Mouse (Mus musculus): ENCODE results near the gene Nrxn2. TPM values are rescaled to one million over a fixed set of nuclear protein-coding genes. Genes with fewer than 3 reads are reported as not detected.
A peak's percentile ranks its signal among the peaks of the same experiment; 100 is the strongest.

Gene Nrxn2
- polyA plus RNA-seq (2014; fragmentation: Nextera tagmentation; extraction: Ambion mirVana) = 0.12 and 0.66 TPM in 2 replicates

DNA sequence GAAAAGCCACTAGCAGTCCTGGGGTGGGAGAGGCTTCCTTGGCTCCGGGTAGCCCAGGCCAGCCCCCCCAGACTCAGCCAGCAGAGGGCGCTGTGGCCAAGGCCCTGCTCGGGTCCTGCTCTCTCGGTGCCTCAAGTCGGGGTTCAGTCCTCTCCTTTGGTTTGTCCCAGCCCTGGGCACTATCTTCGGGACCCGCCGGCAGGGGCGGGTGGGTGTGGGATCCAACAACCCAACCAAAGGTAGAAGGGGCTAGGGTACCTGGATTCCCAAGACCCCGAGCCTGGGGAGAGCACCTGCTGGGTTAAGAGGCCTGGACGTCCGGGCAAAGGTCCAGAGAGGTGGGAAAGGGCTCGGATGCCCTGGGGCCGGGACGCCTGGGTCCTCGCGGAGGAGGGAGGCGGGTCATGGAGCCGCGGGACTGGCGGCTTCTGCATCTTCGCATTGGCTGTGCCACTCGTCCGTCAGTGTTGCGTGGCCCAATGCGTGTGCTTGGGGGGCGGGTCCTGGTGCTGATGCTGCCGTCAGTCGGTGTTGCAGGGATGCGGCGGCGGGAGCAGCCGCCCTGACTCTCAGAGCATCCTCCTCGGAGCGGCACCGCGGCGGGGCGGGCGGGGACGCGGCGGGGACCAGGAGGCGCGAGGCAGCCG is at the start of gene Nrxn2:
Gene Nrxn2 (plus strand): TSS at position 499 of the 647 bp plus-strand sequence.
- 0 out of 2 replicates have a peak, but pooled peaks have one; percentile 48 for ATAC-seq (ENCODE audit: insufficient number of reproducible peaks, insufficient read depth, low FRiP score, low read depth)
- Histone ChIP-seq H3K27me3 (ENCODE audit: control insufficient read depth, insufficient read depth, low read length) (peaks cover 68% of the 10 kb centered on the region), H3K4me3 (ENCODE audit: control insufficient read depth in 1 of 2, insufficient read depth in 1 of 2, low read depth in 1 of 2, low read length in 2 of 2) (peak within 1 kb of the TSS; percentile 41 to 51), H3K4me2 (ENCODE audit: low read length) (peak within 1 kb of the TSS; percentile 90), H3K36me3 (ENCODE audit: control insufficient read depth, insufficient read depth, low read length) (no peaks in the 10 kb centered on the region), H3K27ac (replicated peaks in 1 of 2; ENCODE audit: control insufficient read depth in 1 of 2, insufficient read depth in 1 of 2, low read depth in 2 of 2, low read length in 2 of 2) (no peak within 1 kb of the TSS), H3K9me3 (ENCODE audit: control insufficient read depth, low read length) (no peaks in the 10 kb centered on the region), H3K9ac (ENCODE audit: low read length) (peak within 1 kb of the TSS; percentile 38; the same call in 1 of the 2 replicates), H3K4me1 (ENCODE audit: control insufficient read depth in 2 of 2, insufficient read depth in 2 of 2, low read length in 2 of 2) (peaks cover 5 to 18% of the 10 kb centered on the region in 2 experiments; a peak in 3 of 4 replicates)
- under 1% methylated on average over 45 of the region's 46 CpGs for WGBS

- Histone ChIP-seq H3K4me1 (ENCODE audit: control insufficient read depth in 2 of 2, insufficient read depth in 2 of 2, low read length in 2 of 2) (peaks cover 4 to 19% of the 10 kb centered on the region in 2 experiments), H3K36me3 (ENCODE audit: control insufficient read depth, insufficient read depth, low read length) (peaks cover 100% of the 10 kb centered on the region), H3K27ac (replicated peaks in 1 of 2; ENCODE audit: control insufficient read depth in 1 of 2, insufficient read depth in 1 of 2, low read depth in 2 of 2, low read length in 2 of 2) (no peak overlapping the region), H3K4me2 (ENCODE audit: low read length) (no peak overlapping the region), H3K27me3 (ENCODE audit: control insufficient read depth, insufficient read depth, low read length) (no peaks in the 10 kb centered on the region), H3K9ac (ENCODE audit: low read length) (no peak overlapping the region), H3K9me3 (ENCODE audit: control insufficient read depth, low read length) (no peaks in the 10 kb centered on the region), H3K4me3 (ENCODE audit: control insufficient read depth in 1 of 2, insufficient read depth in 1 of 2, low read depth in 1 of 2, low read length in 2 of 2) (no peak overlapping the region)
- ATAC-seq (ENCODE audit: insufficient number of reproducible peaks, insufficient read depth, low FRiP score, low read depth) = no peak
- WGBS = 87% methylated on average over 2 of the region's 2 CpGs
These were observed 48.4 kb upstream of the Nrxn2 start for GRCm38 (mm10) chr19:6370175-6370574.

GRCm38 (mm10) chr19:6372433-6372832 is 46.1 kb upstream of the Nrxn2 start:
- Histone ChIP-seq H3K9ac (ENCODE audit: low read length) (no peak overlapping the region), H3K4me1 (ENCODE audit: control insufficient read depth in 2 of 2, insufficient read depth in 2 of 2, low read length in 2 of 2) (peaks cover 4 to 13% of the 10 kb centered on the region in 2 experiments), H3K4me3 (ENCODE audit: control insufficient read depth in 1 of 2, insufficient read depth in 1 of 2, low read depth in 1 of 2, low read length in 2 of 2) (no peak overlapping the region), H3K36me3 (ENCODE audit: control insufficient read depth, insufficient read depth, low read length) (peaks cover 100% of the 10 kb centered on the region), H3K27me3 (ENCODE audit: control insufficient read depth, insufficient read depth, low read length) (no peaks in the 10 kb centered on the region), H3K27ac (replicated peaks in 1 of 2; ENCODE audit: control insufficient read depth in 1 of 2, insufficient read depth in 1 of 2, low read depth in 2 of 2, low read length in 2 of 2) (no peak overlapping the region), H3K9me3 (ENCODE audit: control insufficient read depth, low read length) (no peaks in the 10 kb centered on the region), H3K4me2 (ENCODE audit: low read length) (no peak overlapping the region)
- no peak for ATAC-seq (ENCODE audit: insufficient number of reproducible peaks, insufficient read depth, low FRiP score, low read depth)
- WGBS = 82% methylated on average over 3 of the region's 3 CpGs

- Histone ChIP-seq H3K27me3 (ENCODE audit: control insufficient read depth, insufficient read depth, low read length) (no peaks in the 10 kb centered on the region), H3K4me1 (ENCODE audit: control insufficient read depth in 2 of 2, insufficient read depth in 2 of 2, low read length in 2 of 2) (peaks cover 6 to 19% of the 10 kb centered on the region in 2 experiments), H3K9me3 (ENCODE audit: control insufficient read depth, low read length) (no peaks in the 10 kb centered on the region), H3K36me3 (ENCODE audit: control insufficient read depth, insufficient read depth, low read length) (peaks cover 100% of the 10 kb centered on the region), H3K4me2 (ENCODE audit: low read length) (no peak overlapping the region), H3K9ac (ENCODE audit: low read length) (0 out of 2 replicates have a peak overlapping the region, but pooled peaks have one; percentile 23), H3K27ac (replicated peaks in 1 of 2; ENCODE audit: control insufficient read depth in 1 of 2, insufficient read depth in 1 of 2, low read depth in 2 of 2, low read length in 2 of 2) (peak overlapping the region in 1 of 2 experiments; percentile 44; a peak in 2 of 4 replicates), H3K4me3 (ENCODE audit: control insufficient read depth in 1 of 2, insufficient read depth in 1 of 2, low read depth in 1 of 2, low read length in 2 of 2) (no peak overlapping the region)
- WGBS = 63% methylated on average over 12 of the region's 12 CpGs
- ATAC-seq (ENCODE audit: insufficient number of reproducible peaks, insufficient read depth, low FRiP score, low read depth) = no peak
These were observed 44.8 kb upstream of the Nrxn2 start for GRCm38 (mm10) chr19:6373539-6374400.

DNA sequence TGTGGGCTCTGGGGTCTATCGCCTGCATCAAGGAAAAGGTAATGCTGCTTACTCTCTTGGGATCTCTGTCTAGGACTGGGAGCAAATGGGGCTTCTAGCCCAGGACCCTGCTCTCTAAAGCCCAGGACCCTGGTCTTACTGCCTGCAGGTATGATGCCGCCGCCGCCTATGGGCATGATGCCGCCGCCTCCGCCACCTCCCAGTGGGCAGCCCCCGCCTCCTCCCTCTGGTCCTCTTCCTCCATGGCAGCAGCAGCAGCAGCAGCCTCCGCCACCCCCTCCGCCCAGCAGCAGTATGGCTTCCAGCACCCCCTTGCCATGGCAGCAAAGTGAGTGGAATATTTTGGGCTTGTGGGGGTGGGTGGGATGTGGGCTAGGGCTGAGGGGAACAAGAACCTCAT is 44.0 kb upstream of the Nrxn2 start:
- ATAC-seq (ENCODE audit: insufficient number of reproducible peaks, insufficient read depth, low FRiP score, low read depth) = no peak
- Histone ChIP-seq H3K9me3 (ENCODE audit: control insufficient read depth, low read length) (no peaks in the 10 kb centered on the region), H3K27me3 (ENCODE audit: control insufficient read depth, insufficient read depth, low read length) (no peaks in the 10 kb centered on the region), H3K4me3 (ENCODE audit: control insufficient read depth in 1 of 2, insufficient read depth in 1 of 2, low read depth in 1 of 2, low read length in 2 of 2) (no peak overlapping the region), H3K4me2 (ENCODE audit: low read length) (no peak overlapping the region), H3K9ac (ENCODE audit: low read length) (no peak overlapping the region), H3K36me3 (ENCODE audit: control insufficient read depth, insufficient read depth, low read length) (peaks cover 100% of the 10 kb centered on the region), H3K4me1 (ENCODE audit: control insufficient read depth in 2 of 2, insufficient read depth in 2 of 2, low read length in 2 of 2) (peaks cover 6 to 19% of the 10 kb centered on the region in 2 experiments), H3K27ac (replicated peaks in 1 of 2; ENCODE audit: control insufficient read depth in 1 of 2, insufficient read depth in 1 of 2, low read depth in 2 of 2, low read length in 2 of 2) (no peak overlapping the region)
- 99% methylated on average over 10 of the region's 10 CpGs for WGBS

DNA sequence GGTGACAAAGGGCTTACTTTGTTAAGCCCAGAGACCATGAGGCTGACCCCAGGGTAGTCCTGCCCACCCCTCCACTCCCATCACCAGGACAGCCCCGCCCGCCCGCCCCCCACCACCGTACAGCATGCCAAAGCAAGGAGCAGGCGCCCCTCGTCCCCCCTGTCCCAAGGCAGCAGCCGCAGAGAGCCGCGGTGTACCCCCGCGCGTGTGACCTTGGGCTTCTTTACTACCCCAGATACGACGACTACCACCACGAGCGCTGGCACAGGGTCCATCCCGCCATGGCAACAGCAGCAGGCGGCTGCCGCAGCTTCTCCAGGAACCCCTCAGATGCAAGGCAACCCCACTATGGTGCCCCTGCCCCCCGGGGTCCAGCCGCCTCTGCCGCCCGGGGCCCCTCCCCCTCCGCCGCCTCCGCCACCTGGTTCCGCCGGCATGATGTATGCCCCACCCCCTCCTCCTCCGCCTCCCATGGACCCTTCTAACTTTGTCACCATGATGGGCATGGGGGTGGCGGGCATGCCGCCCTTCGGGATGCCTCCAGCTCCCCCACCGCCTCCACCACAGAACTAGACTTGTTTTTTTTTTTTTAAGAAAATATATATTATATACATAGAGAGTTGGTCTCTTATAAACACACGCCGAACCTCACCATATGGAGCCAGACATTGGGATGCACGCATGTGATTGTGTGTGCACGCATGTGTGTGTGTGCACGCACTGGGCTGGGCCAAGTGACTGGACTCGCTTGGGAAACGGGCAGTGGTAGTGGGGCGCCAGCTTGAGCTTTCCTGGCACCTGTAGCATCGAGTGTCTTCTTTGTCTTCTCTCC is 42.9 kb upstream of the Nrxn2 start:
- Histone ChIP-seq H3K27ac (replicated peaks in 1 of 2; ENCODE audit: control insufficient read depth in 1 of 2, insufficient read depth in 1 of 2, low read depth in 2 of 2, low read length in 2 of 2) (no peak overlapping the region), H3K9ac (ENCODE audit: low read length) (no peak overlapping the region), H3K4me1 (ENCODE audit: control insufficient read depth in 2 of 2, insufficient read depth in 2 of 2, low read length in 2 of 2) (peaks cover 6 to 19% of the 10 kb centered on the region in 2 experiments), H3K27me3 (ENCODE audit: control insufficient read depth, insufficient read depth, low read length) (no peaks in the 10 kb centered on the region), H3K4me3 (ENCODE audit: control insufficient read depth in 1 of 2, insufficient read depth in 1 of 2, low read depth in 1 of 2, low read length in 2 of 2) (no peak overlapping the region), H3K4me2 (ENCODE audit: low read length) (no peak overlapping the region), H3K36me3 (ENCODE audit: control insufficient read depth, insufficient read depth, low read length) (peaks cover 92% of the 10 kb centered on the region), H3K9me3 (ENCODE audit: control insufficient read depth, low read length) (no peaks in the 10 kb centered on the region)
- ATAC-seq (ENCODE audit: insufficient number of reproducible peaks, insufficient read depth, low FRiP score, low read depth) = no peak
- WGBS = 95% methylated on average over 38 of the region's 42 CpGs

GRCm38 (mm10) chr19:6376255-6376564 is 42.3 kb upstream of the Nrxn2 start:
- Histone ChIP-seq H3K4me3 (ENCODE audit: control insufficient read depth in 1 of 2, insufficient read depth in 1 of 2, low read depth in 1 of 2, low read length in 2 of 2) (no peak overlapping the region), H3K27me3 (ENCODE audit: control insufficient read depth, insufficient read depth, low read length) (no peaks in the 10 kb centered on the region), H3K9me3 (ENCODE audit: control insufficient read depth, low read length) (no peaks in the 10 kb centered on the region), H3K27ac (replicated peaks in 1 of 2; ENCODE audit: control insufficient read depth in 1 of 2, insufficient read depth in 1 of 2, low read depth in 2 of 2, low read length in 2 of 2) (no peak overlapping the region), H3K36me3 (ENCODE audit: control insufficient read depth, insufficient read depth, low read length) (peaks cover 86% of the 10 kb centered on the region), H3K9ac (ENCODE audit: low read length) (no peak overlapping the region), H3K4me2 (ENCODE audit: low read length) (no peak overlapping the region), H3K4me1 (ENCODE audit: control insufficient read depth in 2 of 2, insufficient read depth in 2 of 2, low read length in 2 of 2) (peaks cover 6 to 19% of the 10 kb centered on the region in 2 experiments)
- 72% methylated on average over 14 of the region's 14 CpGs for WGBS
- no peak for ATAC-seq (ENCODE audit: insufficient number of reproducible peaks, insufficient read depth, low FRiP score, low read depth)
